Mouse (Mus musculus): ENCODE measurements around the gene Ireb2.
A peak's percentile ranks its signal among the peaks of the same experiment; 100 is the strongest.
"Not testable (repeated sequence)": the region's sequence is repeated elsewhere in the genome, so short reads cannot be mapped to it uniquely, and the experiment has no call there.

The Ireb2 gene

DNA sequence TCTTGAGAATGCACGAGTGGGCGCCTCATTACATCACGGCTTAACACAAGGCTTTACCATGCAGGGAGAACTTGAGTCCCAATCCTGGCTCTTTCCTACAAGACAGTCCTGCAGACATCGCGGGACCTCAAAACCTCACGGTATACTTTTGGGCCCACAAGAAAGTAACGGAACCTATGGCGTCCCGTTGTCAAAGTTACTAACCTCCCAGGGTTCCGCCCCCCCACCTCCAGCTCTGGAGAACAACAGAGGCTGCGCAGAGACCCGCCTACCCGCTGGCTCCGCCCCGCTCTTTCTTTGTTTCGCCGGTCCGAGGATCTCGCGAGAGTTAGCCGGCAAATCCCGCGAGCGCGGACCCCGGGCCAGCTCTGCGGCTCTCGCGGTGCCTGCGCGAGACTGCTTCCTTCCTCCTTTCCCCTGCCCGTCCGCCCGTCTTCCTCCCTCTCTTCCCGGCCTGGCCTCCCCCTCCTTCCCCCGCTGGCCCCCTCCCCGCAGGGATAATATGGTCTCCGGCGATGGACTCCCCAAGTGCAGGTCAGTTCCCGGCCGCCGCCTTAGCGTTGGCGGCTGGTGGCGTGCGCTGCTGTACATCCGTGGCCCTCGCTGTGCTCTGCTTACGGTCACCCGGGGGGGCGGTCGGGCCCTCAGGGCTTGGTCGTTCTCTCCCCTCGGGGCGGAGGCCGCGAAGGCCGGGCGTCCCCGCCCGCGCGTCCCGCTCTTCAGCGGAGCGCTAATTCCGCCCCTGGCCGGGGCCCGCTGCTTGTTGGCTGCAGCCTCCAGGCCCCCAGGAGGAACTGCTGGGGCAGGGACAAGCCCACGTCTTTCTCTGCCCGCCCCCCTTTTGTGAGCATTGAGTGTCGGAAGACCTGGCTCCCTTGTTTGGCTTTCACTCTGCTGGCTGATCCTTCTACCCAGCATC, at the start of gene Ireb2:
TSS of gene Ireb2 (plus strand) at position 427 of the 919 bp plus-strand sequence.
- DNase-seq (ENCODE audit: low spot score) = peak; percentile 99

DNA sequence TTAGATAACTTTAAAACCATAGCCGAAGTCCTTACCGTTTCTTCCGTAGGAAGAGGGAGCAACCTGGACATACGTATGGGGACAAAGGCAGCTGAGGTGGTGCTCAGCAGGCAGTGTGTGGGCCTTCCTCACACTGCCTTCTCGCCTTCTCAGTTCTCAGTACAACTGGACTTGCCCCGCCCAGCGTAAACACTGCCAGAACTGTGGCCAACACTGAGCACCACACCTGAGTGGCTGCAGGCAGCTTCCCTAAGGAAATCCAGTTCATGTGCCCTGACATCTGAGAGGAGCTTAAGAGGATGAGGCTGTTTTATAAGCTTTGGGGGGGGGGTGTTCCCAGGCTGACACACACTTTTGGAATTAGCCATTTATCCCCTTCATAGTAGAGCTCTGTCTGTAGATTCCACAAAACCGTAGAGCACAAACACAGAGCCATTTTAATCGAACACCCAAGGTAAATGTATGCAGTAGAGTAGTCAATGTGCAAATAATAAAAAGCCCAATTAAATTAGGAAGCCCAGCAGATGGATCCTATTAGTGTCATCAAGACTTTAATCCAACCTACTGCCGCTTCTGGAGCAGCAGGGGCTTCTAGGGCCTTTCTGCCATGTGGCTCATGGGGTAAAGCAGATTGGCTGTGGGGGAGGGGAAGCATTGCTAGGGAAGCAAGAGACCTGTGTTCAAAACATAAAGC, 46.9 kb upstream of the Ireb2 start:
- DNase-seq (ENCODE audit: low spot score) = peak; percentile 4

DNA sequence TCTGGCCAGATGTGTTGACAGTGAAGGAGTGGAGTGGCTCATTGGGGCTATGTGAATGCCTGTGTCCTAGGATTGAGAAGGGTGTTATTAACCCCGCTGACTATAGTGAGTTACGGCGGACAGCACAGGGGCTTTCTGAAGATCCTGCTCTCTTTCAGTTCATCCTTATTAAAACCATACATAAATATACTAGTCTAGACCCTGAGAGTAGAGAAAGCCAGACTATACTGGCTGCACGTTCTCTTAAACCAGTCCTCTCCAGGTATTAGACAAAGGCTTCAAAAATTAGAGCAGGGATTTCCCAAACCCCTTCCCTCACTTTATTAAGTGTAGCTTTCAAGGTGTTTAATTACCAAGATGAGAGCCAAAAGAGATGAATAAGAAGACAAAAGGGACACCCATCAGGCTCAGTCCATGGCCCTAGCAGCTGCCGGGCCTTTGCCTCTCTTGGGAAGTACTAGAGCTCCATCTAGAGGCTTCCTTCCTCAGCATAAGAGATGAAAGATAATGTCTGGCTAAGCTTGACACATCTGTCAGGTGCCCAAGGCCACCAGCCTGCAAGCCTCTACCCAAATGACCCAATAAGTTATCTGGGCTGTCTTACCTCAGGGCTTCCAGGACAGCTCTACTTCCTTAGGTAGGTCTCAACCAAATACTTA, 42.0 kb upstream of the Ireb2 start:
- DNase-seq (ENCODE audit: low spot score) = peak; percentile 63

DNA sequence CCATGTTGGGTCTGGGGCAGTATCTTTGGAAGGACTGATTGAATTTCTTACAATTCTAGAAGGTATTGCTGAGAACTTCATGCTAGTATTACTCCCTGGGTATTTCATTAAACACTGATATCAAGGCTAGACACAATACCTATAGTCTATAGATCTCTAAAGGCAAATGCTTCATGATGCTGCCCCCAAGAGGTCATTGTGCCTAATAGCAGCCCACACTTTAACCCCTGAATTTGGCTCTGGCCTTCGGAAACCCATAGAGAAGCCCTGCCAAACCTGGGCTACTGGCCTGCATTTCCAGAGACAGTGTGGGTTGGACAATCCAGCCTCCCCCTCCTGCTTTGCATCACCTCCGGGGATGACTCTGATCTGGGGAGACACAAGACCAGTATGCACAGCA, 33.8 kb upstream of the Ireb2 start:
- DNase-seq (ENCODE audit: low spot score) = no peak

DNA sequence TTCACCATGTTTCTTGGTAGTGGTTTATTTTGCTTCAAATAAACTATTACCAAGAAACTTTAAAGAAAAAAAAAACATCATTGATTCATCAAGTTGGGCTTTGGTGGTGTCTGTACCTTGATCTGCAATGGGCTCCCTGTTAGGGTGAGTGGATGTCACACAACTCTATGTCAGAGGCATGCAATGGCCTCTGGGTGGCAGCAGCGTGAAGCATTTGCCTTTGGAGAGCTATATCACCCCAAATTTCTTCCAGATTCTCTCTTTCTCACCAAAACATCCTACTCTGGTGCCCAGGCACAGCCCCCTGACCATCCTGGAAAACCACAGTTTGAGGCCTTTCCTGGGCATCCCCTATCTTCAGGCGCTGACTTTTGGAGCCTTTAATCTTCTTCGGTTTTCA, 33.0 kb upstream of the Ireb2 start:
- DNase-seq (ENCODE audit: low spot score) = peak; percentile 15

DNA sequence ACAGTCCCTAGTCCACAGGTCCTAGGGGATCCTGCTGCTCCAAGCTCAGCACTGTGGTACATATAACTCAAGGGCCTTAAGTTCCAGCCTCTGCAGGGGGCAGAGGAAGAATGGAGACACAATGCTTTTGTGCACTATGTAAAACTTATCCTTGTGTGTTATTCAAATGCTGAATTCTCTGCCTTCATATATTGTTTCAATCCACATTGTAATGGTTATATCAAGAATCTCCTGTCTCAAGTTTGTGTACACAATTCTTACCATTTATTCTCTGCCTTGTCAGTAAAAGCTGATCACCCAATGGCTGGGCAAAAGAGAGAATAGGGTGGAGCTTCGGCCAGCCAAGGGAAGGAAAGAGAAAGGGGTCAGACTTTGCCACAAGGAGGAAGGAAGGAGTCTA, 29.8 kb upstream of the Ireb2 start:
- DNase-seq (ENCODE audit: low spot score) = no peak

DNA sequence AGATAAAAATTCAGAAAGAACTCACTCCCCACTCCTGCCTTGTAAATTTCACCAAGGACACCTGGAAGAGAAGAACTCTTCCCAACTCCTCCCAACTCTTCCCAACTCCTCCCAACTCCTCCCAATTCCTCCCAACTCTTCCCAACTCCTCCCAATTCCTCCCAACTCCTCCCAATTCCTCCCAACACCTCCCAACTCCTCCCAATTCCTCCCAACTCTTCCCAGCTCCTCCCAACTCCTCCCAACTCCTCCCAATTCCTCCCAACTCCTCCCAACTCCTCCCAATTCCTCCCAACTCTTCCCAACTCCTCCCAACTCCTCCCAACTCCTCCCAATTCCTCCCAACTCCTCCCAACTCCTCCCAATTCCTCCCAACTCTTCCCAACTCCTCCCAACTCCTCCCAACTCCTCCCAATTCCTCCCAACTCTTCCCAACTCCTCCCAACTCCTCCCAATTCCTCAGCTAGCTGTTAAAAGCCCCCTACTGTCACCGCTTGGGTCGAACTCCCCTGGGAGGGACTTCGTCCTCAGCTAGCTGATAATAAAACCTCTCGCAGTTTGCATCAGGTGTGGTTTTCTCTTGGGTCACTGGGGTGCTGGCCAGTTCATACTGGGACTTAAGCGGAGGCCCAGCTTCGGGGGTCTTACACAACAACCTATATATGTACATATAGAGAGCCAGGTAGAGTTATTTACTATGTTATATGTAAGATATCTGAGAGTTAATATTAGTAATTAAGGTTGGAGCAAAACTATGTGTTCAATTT, 27.5 kb upstream of the Ireb2 start:
- not testable (repeated sequence) for DNase-seq (ENCODE audit: low spot score)

DNA sequence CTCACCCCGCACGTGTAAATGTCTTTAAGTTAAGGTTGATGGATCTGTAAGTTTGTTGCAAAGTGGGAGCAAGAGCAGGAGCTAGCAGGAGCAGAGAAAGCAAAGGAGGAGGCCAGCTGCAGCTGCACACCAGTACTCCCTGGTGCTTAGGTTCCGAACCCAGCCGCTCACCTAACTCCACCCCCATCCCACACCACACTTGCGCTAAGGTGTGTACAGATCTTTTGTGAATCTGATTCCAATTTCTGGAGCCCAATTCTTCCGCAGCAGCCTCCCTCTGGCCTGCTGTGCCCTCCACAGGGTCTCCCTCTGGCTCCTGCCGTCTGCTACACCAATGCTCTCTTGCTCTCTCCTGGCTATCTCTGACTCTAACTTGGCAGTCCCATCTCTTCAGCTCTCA, 25.8 kb upstream of the Ireb2 start:
- no peak for DNase-seq (ENCODE audit: low spot score)

DNA sequence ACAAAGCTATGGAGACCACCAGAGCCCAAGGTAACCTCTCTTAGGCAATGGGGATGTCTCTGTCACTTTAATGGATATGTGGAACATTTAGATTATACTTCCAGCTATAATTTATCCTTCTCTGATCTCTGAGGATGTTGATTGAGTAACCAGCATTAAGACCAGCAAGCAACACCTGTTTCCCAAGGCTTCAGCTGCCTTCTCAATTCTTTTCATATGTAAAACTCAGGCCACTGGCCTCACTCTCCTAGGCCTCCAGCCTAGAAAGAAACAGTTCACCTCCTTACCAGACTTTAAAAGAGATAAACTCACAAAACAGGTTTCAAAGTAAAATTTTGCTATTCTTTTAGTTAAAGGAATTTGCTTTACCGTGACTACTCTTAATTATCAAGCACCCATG, 23.4 kb upstream of the Ireb2 start:
- no peak for DNase-seq (ENCODE audit: low spot score)

DNA sequence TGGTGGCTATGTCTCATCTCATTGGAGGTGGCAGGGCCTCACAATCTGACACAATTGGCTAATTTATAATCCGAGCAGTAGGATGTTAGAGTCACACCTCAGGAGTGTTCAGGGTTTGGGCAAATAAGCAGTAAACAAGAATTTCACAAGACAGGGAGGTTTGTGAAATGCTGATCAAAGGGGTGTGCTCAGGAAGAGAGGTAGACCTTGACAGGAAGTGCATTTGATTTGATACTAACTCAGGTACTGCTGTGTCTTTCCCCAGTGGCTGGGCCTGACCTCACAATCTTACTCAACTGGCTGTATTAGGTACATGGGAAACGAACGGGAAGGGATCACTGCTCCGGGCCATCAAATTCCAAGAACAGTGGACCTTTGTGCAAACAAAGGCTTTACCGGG, 21.3 kb upstream of the Ireb2 start:
- DNase-seq (ENCODE audit: low spot score) = no peak

DNA sequence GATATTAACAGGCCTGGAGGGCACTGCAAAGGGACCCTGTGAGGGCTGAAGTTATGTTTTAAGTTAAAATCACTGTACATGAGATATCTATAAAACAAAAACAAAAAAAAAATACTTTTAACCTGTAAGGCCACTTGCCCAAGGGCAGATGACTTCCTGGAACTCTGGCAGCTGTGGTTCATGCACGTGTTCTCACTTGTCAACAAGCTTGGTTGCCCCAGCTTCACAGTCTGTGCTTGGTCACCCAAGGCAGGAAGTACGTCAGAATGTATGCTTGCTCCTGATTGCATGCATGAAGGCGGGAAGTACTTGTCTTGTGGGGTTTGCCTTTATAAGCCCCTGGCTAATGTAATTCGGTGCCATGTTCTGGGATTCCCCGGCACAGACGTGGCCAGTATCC, 19.7 kb upstream of the Ireb2 start:
- no peak for DNase-seq (ENCODE audit: low spot score)

DNA sequence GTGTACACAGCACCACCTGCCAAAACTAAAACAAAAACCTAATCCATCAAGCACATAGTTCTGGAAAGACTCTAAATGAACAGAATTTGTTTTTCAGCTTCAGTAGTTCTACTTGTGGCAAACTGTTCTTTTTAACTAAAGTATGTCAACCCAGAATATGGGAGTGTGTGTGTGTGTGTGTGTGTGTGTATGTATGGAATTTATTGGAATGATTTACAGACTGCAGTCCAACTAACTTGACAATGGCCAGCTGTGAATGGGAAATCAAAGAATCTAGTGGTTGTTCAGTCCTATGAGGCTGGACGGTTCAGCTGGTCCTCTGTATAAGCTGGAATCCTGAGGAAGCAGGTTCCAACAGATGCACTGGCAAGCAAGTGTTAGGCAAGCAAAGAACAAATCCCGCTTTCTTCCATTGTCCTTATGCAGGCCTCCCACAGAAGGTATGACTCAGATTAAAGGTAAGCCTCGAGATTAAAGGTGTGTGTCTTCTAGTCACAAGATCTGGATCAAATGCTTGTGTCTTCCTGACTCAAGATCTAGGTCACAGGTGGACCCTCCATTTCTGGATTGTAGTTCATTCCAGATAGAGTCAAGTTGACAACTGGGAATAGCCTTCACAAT, 18.9 kb upstream of the Ireb2 start:
- DNase-seq (ENCODE audit: low spot score) = no peak

DNA sequence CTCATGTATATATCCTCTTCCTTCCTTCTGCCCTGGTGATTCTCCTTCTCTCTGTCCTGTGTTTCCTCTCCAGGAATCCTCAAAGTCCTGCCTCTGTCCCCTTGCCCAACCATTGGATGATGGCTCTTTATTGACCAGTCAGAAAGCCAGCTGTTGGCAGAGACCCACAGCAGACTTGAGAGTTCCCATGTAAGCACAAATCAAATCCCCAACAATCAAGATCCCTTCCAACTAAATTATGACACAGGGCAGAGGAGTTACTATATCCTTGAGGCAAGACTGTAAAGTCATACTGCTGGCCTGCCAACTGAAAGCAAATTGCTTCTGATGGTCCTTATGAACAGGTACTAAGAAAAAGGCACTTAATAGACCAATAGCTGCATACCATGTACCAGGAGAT, 15.4 kb upstream of the Ireb2 start:
- no peak for DNase-seq (ENCODE audit: low spot score)

DNA sequence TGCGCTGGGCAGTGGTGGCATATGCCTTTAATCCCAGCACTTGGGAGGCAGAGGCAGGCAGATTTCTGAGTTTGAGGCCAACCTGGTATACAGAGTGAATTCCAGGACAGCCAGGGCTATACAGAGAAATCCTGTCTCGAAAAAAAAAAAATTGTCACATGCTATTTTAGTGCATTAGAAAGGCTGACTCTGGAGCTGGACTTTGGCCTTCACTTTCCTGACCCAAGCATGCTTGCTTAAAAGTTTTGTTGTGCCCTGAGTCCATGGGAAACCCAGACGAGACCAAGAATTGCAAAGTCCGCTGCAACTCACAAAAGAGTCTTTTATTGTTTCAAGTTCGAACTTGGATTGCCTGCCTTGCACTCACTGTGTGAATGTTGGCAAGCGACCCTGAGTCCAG, 10.6 kb upstream of the Ireb2 start:
- DNase-seq (ENCODE audit: low spot score) = not testable (repeated sequence)

DNA sequence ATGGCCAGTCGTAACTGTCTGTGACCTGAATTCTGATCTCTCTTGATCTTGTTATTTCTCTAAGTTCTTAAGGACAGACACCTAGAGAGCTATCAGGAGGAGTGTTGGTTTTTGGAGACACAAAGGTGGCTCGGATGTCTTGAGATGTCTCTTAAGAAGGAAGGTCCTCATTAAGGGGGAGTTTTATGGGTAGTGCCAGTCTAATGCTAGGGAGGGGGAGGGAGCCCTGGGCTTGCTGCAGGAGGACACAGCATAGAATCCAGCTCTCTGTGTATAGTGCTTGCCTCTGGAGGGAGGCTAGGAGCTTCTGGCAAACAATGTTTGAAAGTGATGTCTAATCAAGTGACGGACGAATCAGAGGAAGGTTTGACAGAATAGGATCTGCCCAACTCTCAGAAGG, 10.0 kb upstream of the Ireb2 start:
- no peak for DNase-seq (ENCODE audit: low spot score)

DNA sequence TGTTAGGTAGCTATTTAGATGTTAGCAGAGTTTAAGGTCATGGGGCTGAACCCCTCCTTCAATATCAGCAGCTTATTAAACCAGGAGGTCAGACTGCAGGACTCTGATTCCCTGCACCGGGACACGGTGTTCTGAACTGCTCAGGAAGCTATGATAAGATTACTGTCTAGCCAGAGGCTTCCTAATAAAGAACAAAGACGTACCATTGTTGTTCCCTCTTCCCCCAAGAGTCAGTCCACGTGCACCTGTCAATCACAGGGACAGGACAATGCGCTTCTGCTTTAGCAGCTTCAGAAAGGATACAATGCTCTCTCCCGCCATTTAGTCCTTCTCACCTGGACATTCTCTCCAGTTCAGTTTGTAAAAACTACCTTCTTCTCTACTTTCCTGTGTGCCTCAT, 8.0 kb upstream of the Ireb2 start:
- no peak for DNase-seq (ENCODE audit: low spot score)

DNA sequence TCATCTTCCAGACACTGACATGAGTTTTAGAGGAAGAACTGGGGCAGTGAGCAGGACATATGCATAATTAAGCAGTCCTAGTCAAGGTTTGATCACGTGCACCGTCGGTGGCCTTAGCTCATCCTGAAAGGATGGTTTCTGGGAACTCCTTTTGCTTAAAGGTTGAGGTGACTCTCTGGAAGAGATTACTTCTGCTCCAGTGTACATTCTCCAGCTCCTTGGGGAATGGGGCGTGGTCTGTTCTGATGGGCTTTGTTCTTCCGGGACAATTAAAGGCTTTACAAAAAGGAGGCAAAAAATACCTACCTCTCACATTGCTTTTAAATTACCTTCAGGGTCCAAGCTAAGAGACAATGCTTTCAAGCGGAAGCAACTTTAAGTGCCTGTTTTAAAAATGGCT, 7.5 kb upstream of the Ireb2 start:
- no peak for DNase-seq (ENCODE audit: low spot score)

DNA sequence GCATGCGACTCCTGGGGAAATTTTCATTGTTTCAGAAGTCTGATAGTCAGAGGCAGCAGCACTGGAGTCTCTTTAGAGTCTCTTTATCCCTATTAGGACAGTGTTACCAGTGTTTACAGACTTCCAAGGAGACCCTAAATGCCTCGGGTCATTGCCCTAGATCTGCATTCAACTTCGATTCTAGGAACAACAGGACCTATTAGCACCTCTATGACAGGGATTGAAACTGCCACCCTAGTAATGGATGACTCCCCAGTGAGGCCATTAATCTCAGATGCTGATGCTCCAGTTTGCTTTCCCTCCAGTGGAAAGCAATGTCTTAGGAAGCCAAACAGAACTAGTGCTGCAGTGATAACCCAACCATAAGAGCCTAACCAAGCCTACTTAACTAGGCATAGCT, 6.1 kb upstream of the Ireb2 start:
- DNase-seq (ENCODE audit: low spot score) = no peak

DNA sequence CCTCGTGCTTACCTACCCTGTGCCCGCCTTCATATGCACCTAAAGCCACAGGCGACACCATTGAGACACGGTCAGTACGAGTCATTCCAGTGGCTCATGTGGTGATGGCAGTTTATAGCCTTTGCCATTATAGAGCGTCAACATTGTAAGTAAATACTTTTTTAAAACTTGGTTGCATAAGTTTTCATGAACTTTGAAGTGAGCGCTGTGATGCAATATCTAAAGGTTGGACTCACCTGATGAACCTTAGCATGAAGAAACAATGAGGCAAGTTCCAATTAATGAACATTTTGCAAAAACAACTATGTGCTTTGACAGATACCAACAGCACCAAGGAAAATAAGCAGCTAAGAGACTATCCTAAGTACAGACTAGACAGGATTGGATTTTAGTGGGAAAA, 3.1 kb upstream of the Ireb2 start:
- no peak for DNase-seq (ENCODE audit: low spot score)

DNA sequence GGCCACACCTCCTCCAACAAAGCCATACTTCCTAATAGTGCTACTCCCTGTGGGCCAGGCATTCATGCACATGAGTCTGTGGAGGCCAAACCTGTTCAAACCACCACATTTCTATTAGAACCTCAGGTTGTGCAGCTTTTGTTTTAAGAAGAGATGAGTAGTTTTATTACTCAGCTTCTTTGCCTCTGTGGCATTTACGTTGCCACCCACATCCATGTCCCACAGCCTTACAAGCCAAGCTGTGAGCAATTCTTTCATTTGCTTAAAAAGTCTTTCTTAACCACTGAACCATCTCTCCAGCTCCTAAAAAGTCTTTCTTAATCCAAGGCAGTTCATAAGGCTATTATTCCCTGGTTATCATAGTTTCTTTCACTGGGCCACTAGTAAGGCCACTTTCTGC, 15.2 kb downstream of the Ireb2 start:
- DNase-seq (ENCODE audit: low spot score) = no peak

DNA sequence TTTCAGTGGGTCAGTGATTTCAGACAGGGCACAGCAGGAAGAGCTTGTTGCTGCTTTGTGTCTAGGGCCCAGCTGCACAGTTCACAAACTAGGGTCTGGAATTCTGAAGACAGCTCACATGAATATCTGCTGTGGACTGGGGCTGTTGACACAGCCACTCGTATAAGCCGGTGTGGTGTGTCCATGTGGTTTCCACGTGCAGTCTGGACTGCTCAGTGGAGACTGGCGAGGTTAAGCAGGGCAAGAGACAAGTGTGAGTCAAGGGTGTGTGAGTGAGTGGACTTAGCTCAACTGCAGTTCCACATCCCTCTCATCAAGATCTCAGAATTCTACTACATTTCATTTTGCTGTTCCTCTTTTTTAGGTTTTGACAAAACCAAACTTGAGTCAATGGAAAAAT, 28.5 kb downstream of the Ireb2 start:
- no peak for DNase-seq (ENCODE audit: low spot score)

DNA sequence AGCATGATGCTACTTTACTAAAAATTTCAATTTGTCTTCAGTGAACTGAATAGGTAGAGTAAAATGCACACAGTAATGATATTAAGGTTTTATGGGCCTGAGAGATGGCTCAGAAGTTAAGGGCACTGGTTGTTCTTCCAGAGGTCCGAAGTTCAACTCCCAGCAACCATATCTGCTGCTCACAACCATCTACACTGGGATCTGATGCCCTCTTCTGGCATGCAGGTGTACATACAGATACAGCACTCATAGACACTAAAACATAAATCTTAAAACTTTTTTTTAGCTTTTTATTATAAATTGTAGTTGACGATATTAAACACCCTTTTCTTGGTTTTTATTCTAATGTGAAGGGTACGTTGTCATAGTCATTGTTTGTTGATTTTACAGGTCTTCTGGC, 33.5 kb downstream of the Ireb2 start:
- no peak for DNase-seq (ENCODE audit: low spot score)
